Mouse (Mus musculus) CH12.LX (cell line): ENCODE measurements around the gene Zfp839. TPM values are rescaled to one million over a fixed set of nuclear protein-coding genes. Genes with fewer than 3 reads are reported as not detected.

Experiments used
- DNase-seq: peaks from one replicate; pipeline ENCODE4 v3.0.0-alpha.2; 2013; ENCODE audit errors: extremely low read depth
- H3K27ac ChIP-seq: 2 replicates; pipeline ENCODE4 v1.5.1; 2012; ENCODE audit warnings: low read depth, mild to moderate bottlenecking, control low read depth, moderate library complexity; ENCODE audit not compliant: insufficient read depth
- H3K27me3 ChIP-seq: replicated peaks from 2 replicates; pipeline ENCODE3; 2012; ENCODE audit warnings: inconsistent platforms
- H3K36me3 ChIP-seq, 2 experiments: replicated peaks in 1 of 2; 2 replicates each; pipeline versions ENCODE3 to v1.6.1; 2012; ENCODE audit warnings: inconsistent platforms in 1 of 2, low read length in 1 of 2, mild to moderate bottlenecking in 1 of 2, mixed read lengths in 1 of 2, moderate library complexity in 1 of 2; ENCODE audit not compliant: control insufficient read depth in 1 of 2, insufficient read depth in 1 of 2
- H3K4me1 ChIP-seq, 2 experiments: 2 replicates each; pipeline ENCODE4 v1.6.1; 2012; ENCODE audit warnings: inconsistent platforms in 1 of 2, moderate library complexity in 1 of 2; ENCODE audit not compliant: insufficient read depth in 2 of 2, control insufficient read depth in 1 of 2
- H3K4me2 ChIP-seq: 2 replicates; pipeline ENCODE4 v1.6.1; 2012; ENCODE audit warnings: low read depth, mild to moderate bottlenecking, control low read depth; ENCODE audit not compliant: poor library complexity, insufficient read depth, severe bottlenecking
- H3K4me3 ChIP-seq, 3 experiments: fragments of 150-350 bp in 1 of 3; sonication (generic) in 1 of 3; replicated peaks in 1 of 3; 2 replicates each; pipeline versions ENCODE3 to v1.5.1; 2011 to 2012; ENCODE audit warnings: low read depth in 2 of 3, low read length in 2 of 3, mild to moderate bottlenecking in 2 of 3, moderate library complexity in 2 of 3, control low read depth in 1 of 3, improper control_type of control experiment in 1 of 3, inconsistent platforms in 1 of 3, mixed read lengths in 1 of 3; ENCODE audit not compliant: poor library complexity in 1 of 3
- H3K79me2 ChIP-seq: replicated peaks from 2 replicates; pipeline ENCODE4 v1.6.1; 2012; ENCODE audit warnings: mild to moderate bottlenecking, moderate library complexity; ENCODE audit not compliant: control insufficient read depth, poor library complexity, insufficient read depth, severe bottlenecking; ENCODE audit errors: extremely low read depth
- H3K9ac ChIP-seq: 2 replicates; pipeline ENCODE4 v1.6.1; 2012; ENCODE audit warnings: low read depth, mild to moderate bottlenecking, control low read depth, moderate library complexity; ENCODE audit not compliant: insufficient read depth
- H3K9me3 ChIP-seq: replicated peaks from 2 replicates; pipeline ENCODE3; 2012; ENCODE audit warnings: low read length, inconsistent platforms, mixed read lengths
- CHD2 ChIP-seq: IDR thresholded peaks from 2 replicates; pipeline ENCODE4 v1.6.1; 2011; ENCODE audit warnings: low read length, improper control_type of control experiment
- CTCF ChIP-seq, 2 experiments: IDR thresholded peaks in 1 of 2; conservative IDR thresholded peaks in 1 of 2; 2 replicates each; pipeline ENCODE4 v1.5.1; 2011 to 2012; ENCODE audit warnings: low read depth in 2 of 2, low read length in 2 of 2, improper control_type of control experiment in 1 of 2, inconsistent platforms in 1 of 2, mild to moderate bottlenecking in 1 of 2, moderate library complexity in 1 of 2
- ELF1 ChIP-seq: IDR thresholded peaks from 2 replicates; pipeline ENCODE4 v1.6.1; 2014; ENCODE audit warnings: low read depth, mild to moderate bottlenecking, inconsistent platforms, low read length, improper control_type of control experiment
- ETS1 ChIP-seq: conservative IDR thresholded peaks from 2 replicates; pipeline ENCODE4 v1.6.1; 2012; ENCODE audit warnings: low read depth, mild to moderate bottlenecking, inconsistent platforms, low read length, improper control_type of control experiment, moderate library complexity
- GABPA ChIP-seq: IDR thresholded peaks from 2 replicates; pipeline ENCODE4 v1.6.1; 2012; ENCODE audit warnings: low read depth, low read length, improper control_type of control experiment, inconsistent platforms; ENCODE audit not compliant: insufficient replicate concordance
- HCFC1 ChIP-seq: IDR thresholded peaks from 2 replicates; pipeline ENCODE4 v1.6.1; 2012; ENCODE audit warnings: low read depth, mild to moderate bottlenecking, inconsistent platforms, low read length, improper control_type of control experiment
- JUN ChIP-seq: IDR thresholded peaks from 2 replicates; pipeline ENCODE4 v1.6.1; 2011; ENCODE audit warnings: low read depth, mild to moderate bottlenecking, low read length, improper control_type of control experiment, moderate library complexity; ENCODE audit not compliant: insufficient read depth
- MAX ChIP-seq: IDR thresholded peaks from 2 replicates; pipeline ENCODE4 v1.6.1; 2011; ENCODE audit warnings: low read length, improper control_type of control experiment
- MYC ChIP-seq: IDR thresholded peaks from 2 replicates; pipeline ENCODE4 v1.6.1; 2011; ENCODE audit warnings: low read depth, mild to moderate bottlenecking, improper control_type of control experiment, low read length
- NELFE ChIP-seq: IDR thresholded peaks from 2 replicates; pipeline ENCODE4 v1.6.1; 2011; ENCODE audit warnings: low read depth, low read length, improper control_type of control experiment
- NRF1 ChIP-seq: IDR thresholded peaks from 2 replicates; pipeline ENCODE4 v1.6.1; 2014; ENCODE audit warnings: low read depth, mild to moderate bottlenecking, inconsistent platforms, low read length, improper control_type of control experiment, moderate library complexity
- PAX5 ChIP-seq: IDR thresholded peaks from 2 replicates; pipeline ENCODE4 v1.6.1; 2012; ENCODE audit warnings: low read length, inconsistent platforms, mixed read lengths
- POLR2A ChIP-seq: IDR thresholded peaks from 2 replicates; pipeline ENCODE4 v1.6.1; 2011; ENCODE audit warnings: low read depth, mild to moderate bottlenecking, improper control_type of control experiment, low read length
- POLR2AphosphoS2 ChIP-seq: IDR thresholded peaks from 2 replicates; pipeline ENCODE4 v1.6.1; 2011; ENCODE audit warnings: low read depth, low read length, improper control_type of control experiment
- RCOR1 ChIP-seq: conservative IDR thresholded peaks from 2 replicates; pipeline ENCODE4 v1.6.1; 2012; ENCODE audit warnings: low read depth, mild to moderate bottlenecking, inconsistent platforms, low read length, improper control_type of control experiment
- TBP ChIP-seq: conservative IDR thresholded peaks from 2 replicates; pipeline ENCODE4 v1.6.1; 2011; ENCODE audit warnings: low read depth, low read length, improper control_type of control experiment
- TCF12 ChIP-seq: IDR thresholded peaks from 2 replicates; pipeline ENCODE4 v1.6.1; 2014; ENCODE audit warnings: low read depth, mild to moderate bottlenecking, inconsistent platforms, low read length, improper control_type of control experiment
- USF1 ChIP-seq: IDR thresholded peaks from 2 replicates; pipeline ENCODE4 v1.6.1; 2014; ENCODE audit warnings: low read depth, mild to moderate bottlenecking, inconsistent platforms, low read length, improper control_type of control experiment
- USF2 ChIP-seq: conservative IDR thresholded peaks from 2 replicates; pipeline ENCODE4 v1.6.1; 2011; ENCODE audit warnings: low read depth, low read length, improper control_type of control experiment
- dilution Hi-C: fragments of 300-500 bp; cut with MboI; formaldehyde crosslinking; loops from 2 replicates; pipeline ENCODE4 v1.14.3; 2020; ENCODE audit warnings: low sequenced_read_pairs; ENCODE audit not compliant: extremely low pct_unique_long_range_greater_than_20kb, extremely low pct_ligation_motif_present
- in situ Hi-C: fragments of 300-500 bp; cut with MboI; formaldehyde crosslinking; loops from 3 replicates; pipeline ENCODE4 v1.14.3; 2019; ENCODE audit warnings: low sequenced_read_pairs, low pct_ligation_motif_present, low pct_unique_long_range_greater_than_20kb, mixed read lengths
- polyA plus RNA-seq: library from polyadenylated mRNA; unstranded; fragments of >175 nt; gene quantifications from 2 replicates; pipeline ENCODE4 v1.2.1, GENCODE M21; 2012; ENCODE audit warnings: low read depth; ENCODE audit not compliant: insufficient read length
- total RNA-seq, 2 experiments: library from RNA; depleted of rRNA; stranded (reverse); fragments of 300-350 nt in 1 of 2; fragments of >200 nt in 1 of 2; gene quantifications; 2 replicates each; pipeline ENCODE4 v1.2.3; 2012 to 2014

Zfp839 gene
- total and polyA plus RNA-seq, 3 experiments, result 3.7 to 9.2 (median 7.8) TPM

DNA sequence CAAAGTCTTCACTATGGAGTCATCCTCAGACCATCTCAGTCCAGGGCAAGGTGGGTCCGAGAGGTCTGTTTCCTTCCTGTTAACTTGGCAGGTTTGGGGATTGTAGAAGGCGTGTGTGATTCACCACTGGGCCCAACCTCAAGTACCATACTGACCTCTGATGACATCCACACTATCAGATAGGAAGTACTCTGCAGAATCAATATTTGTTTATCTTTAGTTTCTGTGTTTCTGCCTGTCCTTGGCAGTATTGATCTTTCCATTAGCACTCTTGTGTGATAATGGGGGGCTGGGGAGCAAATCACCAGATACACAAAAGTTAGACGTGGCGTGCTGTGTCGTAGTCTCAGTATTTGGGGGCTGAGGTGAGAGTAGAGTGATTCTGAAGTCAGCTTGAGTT, 21.2 kb downstream of the Zfp839 start:
- H3K9me3 ChIP-seq, result no peaks in the 10 kb centered on the region
- in situ Hi-C loops, result no loop called here
- peaks cover 75 to 97% of the 10 kb centered on the region in 2 experiments for H3K36me3 ChIP-seq
- no peak overlapping the region for H3K4me3 ChIP-seq
- no peaks in the 10 kb centered on the region for H3K4me1 ChIP-seq
- dilution Hi-C loops, result no loop called here
- no peak overlapping the region for H3K4me2 ChIP-seq
- no peak for DNase-seq
- TF ChIP-seq HCFC1 (no peak), TBP (no peak), POLR2AphosphoS2 (peak; percentile 4; the same call in 1 of the 2 replicates), TCF12 (no peak), NRF1 (no peak), POLR2A (no peak)
- H3K9ac ChIP-seq, result no peak overlapping the region
- no peak overlapping the region for H3K27ac ChIP-seq
- no peaks in the 10 kb centered on the region for H3K79me2 ChIP-seq
- no peaks in the 10 kb centered on the region for H3K27me3 ChIP-seq

DNA sequence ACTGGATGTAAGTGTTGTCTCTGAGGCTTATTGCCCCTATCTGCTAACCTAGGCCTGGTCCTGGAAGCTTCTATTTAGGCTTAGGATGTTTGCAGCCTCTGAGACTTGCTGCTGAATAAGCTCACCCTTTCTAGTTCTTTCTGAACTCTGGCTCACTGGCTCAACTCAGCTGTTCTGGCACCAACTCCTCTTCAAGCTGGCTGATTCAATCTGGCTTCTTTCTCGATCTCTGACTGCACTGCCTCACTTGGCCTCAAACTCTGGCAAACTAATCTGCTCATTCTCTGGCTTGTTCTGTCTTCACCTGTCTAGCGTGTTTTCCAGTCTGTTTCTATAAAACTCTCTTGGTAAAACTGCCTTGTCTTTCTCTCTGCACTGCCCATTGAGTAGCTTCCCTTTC, 25.3 kb downstream of the Zfp839 start:
- TF ChIP-seq PAX5 (no peak), CHD2 (no peak), RCOR1 (no peak), GABPA (no peak), ETS1 (no peak), USF2 (no peak), CTCF (conservative IDR thresholded peaks at IDR 0.05 in 1 of 2, IDR thresholded peaks at IDR 0.05 in 1 of 2; ENCODE audit: low read depth in 2 of 2, low read length in 2 of 2) (no peak), MYC (no peak), MAX (no peak), ELF1 (no peak), USF1 (no peak), NELFE (no peak), HCFC1 (no peak), TCF12 (no peak), JUN (no peak), NRF1 (no peak)
- TF ChIP-seq, all 38 proteins: peak for 0
- peaks cover 70 to 93% of the 10 kb centered on the region in 2 experiments for H3K36me3 ChIP-seq

More for the DNA sequence above, 25.3 kb downstream of the Zfp839 start:
- Histone ChIP-seq H3K27me3 (no peaks in the 10 kb centered on the region), H3K4me2 (no peak overlapping the region), H3K4me1 (peaks cover 6 to 15% of the 10 kb centered on the region in 2 experiments; a peak in 3 of 4 replicates), H3K4me3 (no peak overlapping the region), H3K79me2 (no peaks in the 10 kb centered on the region), H3K9me3 (no peaks in the 10 kb centered on the region), H3K27ac (no peak overlapping the region), H3K9ac (no peak overlapping the region)
- dilution Hi-C loops (no loop called here), in situ Hi-C loops (no loop called here)
- no peak for DNase-seq
